Mouse (Mus musculus) MEL-GATA-1-ER (cell line): ENCODE measurements at regions not wholly inside any gene's neighbourhood (a gene's known extent, or its start where the extent isn't known, plus 50 kb on each side); places are given as distances from the start of the nearest gene placed in this dataset.

Experiments used
- DNase-seq: peaks from one replicate; pipeline ENCODE4 v3.0.0-alpha.2; 2012; ENCODE audit warnings: low read depth; ENCODE audit errors: extremely low read depth

- no peak for DNase-seq
These were observed 72.4 kb downstream of the Nupl2 start for GRCm38 (mm10) chr5:24237201-24237600.

DNA sequence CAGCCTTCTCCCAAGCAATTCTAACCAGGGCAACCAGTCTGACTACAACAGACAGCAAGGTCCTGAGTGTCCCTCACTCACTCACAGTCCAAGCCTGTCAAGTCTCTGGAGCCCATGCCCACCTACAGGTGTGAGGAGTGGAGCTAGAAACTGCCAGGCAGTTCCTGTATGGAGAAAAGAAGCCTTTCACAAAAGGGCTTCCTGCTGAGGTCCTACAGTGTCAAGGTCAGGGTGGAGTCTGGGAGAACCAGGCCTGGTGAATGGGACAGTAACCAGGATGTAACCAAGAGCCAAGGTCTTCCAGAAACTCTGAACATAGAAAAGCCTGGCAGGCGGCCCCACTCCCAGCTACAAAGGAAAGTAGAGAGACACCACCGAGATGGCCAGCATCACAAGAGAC, 74.2 kb downstream of the Nupl2 start:
- no peak for DNase-seq

DNA sequence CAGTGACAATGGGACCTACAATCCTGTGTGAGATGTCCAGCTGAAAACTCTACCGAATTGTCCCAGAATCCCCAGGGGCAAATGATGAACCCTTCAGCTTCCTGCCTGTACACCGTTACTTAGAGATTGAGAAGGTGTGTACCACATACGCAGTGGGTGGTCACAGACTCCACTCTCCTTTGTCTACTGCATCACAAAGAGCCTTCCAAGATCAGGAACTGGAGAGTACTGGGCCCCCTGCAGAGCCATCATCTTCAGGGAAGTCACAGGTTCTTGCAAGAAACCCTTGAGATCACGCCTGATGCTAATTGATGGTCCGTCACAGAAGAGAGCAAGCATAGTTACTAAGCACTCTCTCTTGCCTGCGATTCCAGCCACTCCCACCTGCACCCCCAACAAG, 79.4 kb downstream of the Nupl2 start:
- no peak for DNase-seq

- no peak for DNase-seq
These were observed 90.7 kb downstream of the Nupl2 start for GRCm38 (mm10) chr5:24255421-24255820.

DNA sequence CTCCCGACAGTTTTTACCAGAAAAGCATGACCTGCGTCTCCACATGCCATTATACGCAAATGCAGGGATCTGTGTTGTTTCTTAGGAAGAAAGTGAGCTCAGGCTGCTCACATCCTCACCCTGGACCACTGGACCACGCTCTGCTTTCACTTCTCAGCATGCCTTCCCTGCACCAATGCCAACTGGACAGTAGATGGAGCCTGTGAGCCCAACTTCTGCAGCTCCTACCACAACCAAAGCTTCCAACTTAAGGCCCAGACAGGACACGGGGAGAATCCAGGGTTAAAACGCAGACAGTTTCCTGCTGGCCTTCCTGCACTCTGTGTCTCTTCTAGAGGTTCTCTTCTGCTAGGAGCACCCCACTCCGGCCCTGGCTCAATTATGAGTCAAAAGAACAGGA, 90.3 kb downstream of the Kcnh2 start:
- DNase-seq: peak; percentile 41

- no peak for DNase-seq
These were observed 89.3 kb downstream of the Kcnh2 start for GRCm38 (mm10) chr5:24262146-24262545.

GRCm38 (mm10) chr5:24264151-24264550, 87.3 kb downstream of the Kcnh2 start:
- DNase-seq: no peak

DNA sequence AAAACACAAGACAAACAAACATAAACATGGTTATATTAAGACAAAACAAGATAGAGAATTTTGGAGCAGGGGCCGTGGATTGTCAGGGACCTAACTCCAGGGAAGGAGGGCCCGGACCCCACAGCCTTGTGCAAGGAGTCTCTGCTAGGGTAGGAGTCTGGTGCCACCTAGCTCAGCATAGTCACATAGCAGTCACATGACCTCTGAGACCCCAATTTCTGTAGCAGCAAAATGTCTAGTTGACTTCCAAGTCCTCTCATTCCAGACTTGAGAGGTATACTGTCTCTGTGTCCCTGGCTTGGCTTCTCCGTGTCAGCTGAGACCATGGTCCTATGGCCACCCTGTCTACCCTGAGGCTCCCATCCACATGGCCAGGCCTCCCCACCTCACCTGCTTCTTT, 86.0 kb downstream of the Kcnh2 start:
- no peak for DNase-seq

DNA sequence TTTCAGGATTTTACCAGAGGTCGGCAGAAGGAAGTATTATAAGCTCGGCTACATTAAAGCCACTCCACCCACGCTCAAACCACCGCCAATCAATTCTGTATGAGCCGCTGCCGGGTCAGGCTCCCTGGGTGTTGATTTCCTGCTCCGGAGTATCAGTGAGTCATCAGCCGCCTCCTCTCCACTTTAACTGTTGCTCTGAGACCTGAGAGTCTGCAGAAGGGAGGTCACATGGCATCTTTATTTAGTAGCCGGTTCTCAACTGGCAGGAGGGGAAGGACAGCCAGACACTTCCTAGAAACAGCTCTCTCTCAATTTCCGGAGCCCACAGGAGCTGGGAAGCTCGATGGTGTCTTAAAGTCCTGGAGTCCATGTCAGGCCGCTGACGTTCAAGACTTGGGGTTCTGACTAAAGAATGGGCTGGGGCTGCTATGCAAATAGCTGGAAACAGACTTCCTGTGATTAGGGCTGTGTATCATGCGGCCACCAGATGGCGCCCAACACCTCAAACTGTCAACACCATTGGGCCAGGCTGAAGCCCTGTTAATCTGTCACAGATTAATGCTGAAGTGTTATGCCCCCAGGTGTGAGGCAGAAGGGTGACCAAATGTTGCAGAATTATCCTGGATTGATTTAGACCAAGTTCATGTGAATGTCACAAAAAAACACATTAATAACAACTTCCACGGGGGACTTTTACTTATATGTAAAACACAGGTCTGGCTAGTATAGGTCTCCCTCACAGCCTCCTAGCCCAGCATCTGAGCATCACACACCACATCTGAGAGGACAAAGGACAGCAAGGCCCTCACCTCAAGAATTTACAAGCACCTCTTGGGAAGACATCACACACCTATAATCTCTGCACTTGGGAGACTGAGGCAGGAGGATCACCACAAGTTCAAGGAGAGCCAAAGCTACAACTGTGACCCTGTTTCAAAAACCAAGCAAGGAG, 84.8 kb downstream of the Kcnh2 start:
- peak; percentile 86 for DNase-seq
